Mouse (Mus musculus): ENCODE measurements around the gene Pcx.

Pcx gene

DNA sequence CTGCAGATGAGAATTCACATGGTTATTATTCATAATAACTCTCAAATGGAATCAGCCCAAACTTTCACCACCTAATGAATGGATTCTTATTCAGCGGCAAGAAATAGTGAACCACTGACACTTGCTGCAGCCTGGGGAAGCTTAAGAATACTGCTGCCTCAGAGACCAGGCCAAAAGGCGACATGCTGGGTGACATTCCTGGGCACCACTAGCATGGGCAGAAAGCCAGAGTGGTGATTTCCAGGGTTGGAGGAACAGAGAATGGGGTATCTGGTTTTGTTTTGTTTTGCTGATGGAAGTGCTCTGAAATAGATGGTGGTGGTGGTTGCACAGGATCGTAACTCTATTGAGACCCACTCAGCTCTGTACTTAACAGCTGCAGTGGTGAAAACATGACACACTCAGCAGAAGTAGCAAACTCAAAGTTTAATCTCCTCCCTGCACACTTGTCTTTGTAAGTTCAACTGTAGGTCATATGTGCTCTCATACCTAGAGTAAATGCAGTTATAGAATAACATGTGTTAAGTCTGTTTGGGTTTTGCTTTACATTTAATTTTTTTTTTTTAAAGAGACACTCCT is 38.1 kb downstream of the Pcx start:
- no peak for DNase-seq (ENCODE audit: low spot score)

DNA sequence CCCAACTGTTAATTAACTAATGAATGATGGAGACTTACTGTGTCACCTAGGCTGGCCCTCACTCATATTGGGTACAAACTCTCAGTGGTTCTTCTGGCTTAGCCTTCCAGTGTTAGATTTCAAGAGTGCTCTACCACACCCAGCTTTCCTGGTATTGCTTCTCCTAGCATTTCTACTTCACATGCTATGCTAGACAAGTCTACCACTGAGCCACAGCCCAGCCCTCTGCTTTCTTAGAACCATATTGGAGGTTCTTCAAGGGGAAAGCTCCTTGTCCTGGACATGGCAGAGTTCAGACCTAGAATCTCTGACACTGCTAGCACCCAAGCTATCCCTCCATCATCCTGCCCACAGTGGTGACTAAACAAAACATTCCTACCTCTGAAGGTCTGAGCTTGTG is 44.0 kb downstream of the Pcx start:
- DNase-seq (ENCODE audit: low spot score), result no peak

DNA sequence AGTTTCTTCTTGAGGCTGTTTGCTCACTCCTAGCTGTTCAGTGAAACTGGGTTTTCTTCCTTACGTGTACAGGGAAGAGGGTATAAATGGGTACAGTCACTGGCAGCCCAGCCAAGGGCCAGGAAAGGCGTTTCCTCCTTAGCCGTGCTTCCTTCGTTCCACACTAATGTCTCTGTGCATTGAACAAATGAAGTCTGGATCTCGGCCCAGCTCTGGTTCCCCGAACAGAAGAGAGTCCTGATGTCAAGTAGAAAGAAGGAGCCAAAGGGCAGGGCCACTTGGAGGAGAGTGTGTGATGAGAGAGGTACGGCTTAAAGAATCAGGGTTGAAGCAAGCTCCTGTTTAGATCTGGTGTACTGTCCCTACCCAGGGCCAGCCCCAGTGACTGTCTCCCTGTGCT is 44.8 kb downstream of the Pcx start:
- no peak for DNase-seq (ENCODE audit: low spot score)

DNA sequence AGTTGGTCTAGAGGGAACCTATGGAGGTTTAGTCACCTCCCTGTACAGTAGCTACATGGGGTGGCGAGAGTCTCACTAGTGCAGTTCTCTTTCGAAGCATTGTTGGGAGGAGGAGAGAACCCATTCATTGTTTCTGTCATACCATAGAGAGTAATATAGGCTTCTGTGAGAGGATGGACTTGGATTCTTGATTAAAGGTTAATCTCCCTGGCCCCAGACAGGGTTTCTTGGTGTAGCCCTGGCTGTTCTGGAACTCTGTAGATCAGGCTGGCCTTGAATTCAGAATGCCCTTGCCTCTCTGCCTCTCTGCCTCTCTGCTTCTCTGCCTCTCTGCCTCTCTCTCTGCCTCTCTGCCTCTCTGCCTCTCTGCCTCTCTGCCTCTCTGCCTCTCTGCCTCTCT is 46.5 kb downstream of the Pcx start:
- DNase-seq (ENCODE audit: low spot score), result no peak

DNA sequence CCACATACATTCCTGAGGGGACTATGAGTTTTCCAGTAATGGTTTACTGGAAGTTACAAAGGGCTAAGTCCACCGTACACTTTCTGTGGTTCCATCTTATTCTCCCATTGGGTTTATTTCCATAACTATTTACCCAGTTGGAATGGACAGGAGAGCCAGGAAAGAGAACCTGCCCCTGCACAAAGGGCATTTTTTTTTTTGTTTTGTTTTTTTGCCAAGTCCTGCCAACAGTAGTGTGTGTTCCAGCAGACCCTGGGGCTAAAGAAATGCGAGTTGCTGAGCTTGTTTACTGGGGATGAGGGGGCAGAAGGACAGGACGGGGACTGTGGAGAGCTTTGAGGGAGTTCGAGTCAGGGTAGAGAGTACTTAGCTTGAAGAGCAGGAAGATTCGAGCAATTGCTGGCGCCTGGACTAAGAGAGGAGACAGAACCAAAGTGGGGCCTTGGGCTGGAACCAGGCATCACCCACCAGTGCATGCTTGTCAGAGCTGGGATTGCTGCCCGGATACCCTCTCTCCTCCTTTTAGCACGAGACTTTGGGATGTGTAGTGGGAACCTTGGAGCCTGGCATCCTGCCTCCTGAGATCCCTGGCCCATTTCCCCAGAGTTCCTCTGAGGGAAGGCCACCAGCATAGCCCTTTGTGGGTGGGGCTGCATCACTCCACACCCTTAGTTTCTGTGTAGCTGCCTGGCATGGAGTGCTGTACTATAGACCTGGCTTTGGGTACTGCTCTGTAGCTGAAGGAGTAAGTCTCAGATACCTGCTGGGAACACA is 47.7 kb downstream of the Pcx start:
- DNase-seq (ENCODE audit: low spot score), result peak; percentile 44

DNA sequence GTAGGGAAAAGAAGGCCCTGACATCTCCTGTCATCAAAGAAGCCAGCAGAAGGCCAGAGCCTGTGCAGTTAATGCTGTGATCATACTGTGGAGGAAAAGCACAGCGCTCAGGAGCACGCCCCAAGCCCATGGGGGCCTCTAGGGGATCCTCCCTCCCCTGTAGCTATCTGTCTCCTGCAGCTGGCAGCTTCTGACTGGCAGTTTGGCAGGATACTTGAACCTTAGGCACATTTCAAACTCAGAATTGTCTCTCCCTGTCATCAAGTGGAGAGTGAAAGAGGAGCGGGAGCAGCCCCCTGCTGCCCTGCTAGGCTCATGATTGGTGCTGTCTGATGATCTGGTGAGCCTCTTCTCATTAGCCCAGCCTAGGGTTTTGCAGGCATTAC is 48.3 kb downstream of the Pcx start:
- DNase-seq (ENCODE audit: low spot score), result no peak

DNA sequence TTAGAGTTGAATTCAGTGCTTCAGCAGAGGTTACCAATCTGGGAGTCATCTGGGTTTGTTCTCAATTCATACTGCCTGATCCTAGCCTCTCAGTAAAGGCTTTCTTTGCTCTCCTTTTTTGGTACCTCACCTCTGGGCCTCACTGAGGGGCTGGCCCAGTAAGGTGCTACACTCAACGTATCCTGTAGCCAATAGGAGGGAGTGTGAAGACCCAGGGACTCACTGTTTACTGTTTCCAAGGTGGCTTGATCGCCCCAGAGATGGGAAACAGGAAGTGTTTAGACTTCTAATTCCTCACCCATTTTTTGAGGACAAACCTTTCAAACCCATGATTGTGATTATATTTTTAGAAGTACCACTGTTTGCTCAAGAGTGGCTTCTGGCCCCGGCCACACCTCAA is 48.7 kb downstream of the Pcx start:
- no peak for DNase-seq (ENCODE audit: low spot score)

DNA sequence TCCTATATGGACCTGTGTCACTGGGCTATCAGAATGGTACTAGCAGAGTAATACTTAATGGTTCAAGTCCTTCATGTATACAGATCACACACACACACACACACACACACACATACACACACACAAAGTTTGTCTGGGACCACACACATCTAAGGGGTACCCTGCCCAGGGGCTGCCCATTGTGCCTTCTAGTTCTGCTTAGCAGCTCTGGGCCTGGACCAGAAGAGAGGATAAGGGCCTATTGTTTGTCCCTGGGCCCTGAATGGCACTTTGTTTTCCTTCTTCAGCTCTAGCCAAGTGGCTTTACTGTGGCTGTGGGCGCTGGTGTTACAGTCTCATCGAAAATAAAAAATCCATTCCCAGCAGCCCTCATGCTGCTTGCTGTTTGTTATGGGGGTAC is 49.3 kb downstream of the Pcx start:
- no peak for DNase-seq (ENCODE audit: low spot score)

DNA sequence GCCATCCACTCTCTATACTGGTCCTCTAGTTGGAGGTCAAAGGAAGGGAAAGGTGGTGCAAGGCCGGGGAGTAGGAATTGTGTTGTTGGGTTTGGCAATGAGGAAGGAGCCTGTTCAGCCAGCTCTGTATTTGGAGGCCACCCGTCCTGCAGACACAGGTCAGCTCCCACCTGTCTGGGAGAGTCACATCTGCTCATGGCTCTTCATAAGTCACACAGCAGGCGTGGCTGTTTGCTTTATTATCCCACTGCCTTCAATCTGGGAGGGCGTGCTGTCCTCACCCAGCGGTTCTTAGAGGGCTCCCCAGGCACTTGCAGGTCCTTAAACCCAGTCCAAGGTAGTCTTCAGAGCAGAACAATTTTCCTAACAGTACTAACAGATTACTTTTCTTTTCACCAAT is 49.9 kb downstream of the Pcx start:
- no peak for DNase-seq (ENCODE audit: low spot score)

DNA sequence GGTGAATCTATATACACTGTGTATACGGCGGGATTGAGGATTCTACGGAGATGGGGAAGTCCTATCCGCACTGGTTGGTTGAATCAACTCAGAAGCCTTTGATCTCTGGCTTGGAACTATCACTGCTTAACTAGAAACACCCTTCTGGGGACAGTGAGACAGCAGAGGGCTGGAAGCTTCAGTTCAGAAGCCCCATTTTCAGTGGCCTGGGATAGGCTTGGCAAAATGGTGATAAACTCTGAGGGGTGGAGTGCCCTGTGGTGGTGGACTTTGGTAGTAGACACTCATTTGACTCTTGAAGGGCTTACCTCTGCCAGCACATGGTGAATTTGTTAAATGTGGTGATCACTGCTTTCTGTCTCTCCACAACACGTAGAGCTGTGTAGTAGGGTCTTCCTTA is 55.4 kb downstream of the Pcx start:
- DNase-seq (ENCODE audit: low spot score), result no peak

DNA sequence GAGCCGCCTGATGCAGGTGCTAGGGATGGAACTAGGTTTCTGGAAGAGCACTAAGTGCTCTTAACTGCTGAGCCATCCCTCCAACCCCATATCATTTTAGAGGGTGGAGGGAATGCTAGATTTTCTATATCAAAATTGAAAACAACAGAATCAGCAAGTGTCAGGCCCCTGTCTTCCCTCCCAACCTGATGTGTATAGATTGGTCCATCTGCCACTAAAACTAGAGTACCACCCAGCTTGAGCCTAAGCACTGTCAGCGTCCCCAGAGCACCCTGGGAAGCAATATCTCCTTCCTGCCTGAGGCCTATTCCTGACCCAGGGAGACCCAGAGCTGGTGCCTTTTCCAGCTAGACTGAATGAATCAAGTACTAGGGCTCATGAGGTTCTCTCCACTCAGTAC is 56.6 kb downstream of the Pcx start:
- DNase-seq (ENCODE audit: low spot score), result no peak

DNA sequence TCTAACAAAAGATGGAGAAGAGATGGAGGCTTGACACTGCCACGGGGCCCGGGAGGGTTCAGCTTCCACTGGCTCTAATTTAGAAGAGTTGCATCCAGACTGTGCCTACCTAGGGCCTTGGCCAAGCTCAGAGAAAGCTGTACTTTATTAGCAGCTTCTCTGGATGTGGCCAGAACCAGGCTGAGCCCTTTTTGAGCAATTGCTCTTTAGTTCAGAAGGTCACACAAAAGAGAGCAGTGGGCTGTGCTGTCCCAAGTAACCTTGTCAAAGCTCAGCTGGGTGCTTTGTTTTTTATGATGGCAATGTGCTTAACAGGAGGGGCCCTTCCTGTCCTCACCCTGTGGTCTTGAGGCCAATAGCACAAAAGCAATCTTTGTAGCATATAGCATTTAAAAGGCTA is 57.4 kb downstream of the Pcx start:
- no peak for DNase-seq (ENCODE audit: low spot score)

DNA sequence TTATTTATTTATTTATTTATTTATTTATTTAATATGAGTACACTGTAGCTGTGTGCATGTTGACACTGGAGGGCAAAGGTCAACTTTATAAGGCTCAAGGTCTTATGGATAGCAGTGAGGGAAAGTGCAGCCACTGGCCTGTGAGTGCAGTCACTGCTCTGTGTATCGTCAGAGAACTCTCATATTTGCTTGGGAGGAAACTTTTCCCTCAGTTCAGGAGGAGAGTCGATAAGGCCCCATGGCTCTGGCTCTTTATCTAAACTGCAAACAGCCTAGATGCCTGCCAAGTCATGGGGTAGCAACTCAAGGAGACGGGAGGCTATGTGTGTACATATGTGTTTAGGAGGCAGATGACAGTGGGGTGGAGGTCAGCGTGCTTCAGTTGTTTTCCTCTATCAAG is 58.6 kb downstream of the Pcx start:
- no peak for DNase-seq (ENCODE audit: low spot score)

DNA sequence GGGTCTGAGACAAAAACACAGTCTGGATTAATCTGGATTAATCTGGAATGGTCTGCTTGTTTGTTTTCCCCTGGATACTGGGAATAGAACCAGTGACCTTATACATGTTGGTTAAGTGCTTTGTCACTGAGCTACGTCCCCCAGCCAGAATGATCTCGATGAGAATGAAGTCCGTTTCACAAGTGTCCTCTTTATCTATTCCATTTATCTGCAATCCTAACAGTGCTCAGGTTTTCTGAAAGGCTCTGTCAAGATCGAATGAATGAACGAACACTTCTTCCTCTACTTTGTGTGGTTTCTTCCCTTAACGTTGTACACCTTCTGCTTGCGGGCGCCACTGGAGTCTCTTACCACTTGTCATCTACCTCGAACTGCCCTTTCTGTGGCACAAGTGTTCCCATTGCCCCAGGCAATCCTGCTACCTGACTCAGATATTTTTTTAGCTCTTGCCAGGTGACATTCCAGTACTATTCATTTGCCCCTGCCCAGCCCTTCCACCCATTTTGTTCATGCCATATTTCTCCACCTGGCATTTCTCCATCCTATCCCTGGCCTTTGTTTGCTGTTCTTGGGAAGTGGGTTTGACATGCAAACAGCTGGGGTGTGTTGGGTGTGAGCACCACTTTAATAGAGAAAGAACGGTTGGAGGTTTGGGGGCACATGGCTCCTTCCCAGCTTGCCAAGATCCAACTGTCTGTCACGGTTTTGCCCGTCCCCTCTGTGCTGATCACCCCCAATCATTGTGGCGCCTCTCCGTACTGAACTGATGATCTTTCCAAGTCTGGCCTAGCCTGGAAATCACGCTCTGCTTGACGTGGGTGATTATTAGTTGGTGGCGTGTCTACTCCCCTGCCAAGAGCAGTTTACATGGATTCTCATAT is 59.3 kb downstream of the Pcx start:
- no peak for DNase-seq (ENCODE audit: low spot score)

DNA sequence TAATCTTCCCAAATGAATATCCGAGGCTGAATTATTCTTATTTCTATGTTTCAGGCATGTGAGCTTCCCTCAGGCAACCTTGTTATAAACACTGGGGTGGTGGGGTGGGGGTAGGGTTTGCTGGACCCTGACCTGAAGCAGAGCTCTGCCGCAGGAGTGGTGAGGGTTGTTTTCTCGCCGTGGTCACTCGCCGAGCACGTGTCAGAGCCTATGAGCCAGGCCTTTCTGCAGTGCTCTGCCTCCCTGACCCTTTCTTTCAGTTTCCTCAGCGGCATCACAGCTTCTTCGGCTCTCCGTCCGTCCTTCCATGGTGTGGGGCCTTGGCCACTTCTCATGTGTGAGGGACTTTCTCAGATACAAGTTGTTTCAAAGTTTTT is 60.0 kb downstream of the Pcx start:
- DNase-seq (ENCODE audit: low spot score), result no peak

DNA sequence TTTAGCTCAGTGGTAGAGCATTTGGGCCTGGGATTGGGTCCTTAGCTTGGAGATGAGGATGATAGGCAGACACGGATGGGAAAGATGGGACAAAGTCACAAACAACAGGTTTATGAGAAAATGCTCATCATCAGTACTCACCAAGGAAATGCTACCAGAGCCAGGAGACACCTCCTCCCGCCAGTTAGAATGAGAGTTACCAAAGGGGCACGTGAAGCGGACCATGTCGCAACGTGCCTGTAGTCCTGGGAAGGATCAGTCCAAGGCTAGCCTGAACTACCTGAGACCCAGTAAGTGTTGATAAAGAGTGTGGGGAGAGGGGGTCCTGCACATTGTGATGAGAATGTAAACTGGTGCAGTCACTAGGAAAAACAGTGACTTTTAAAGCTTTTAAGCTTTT is 60.5 kb downstream of the Pcx start:
- no peak for DNase-seq (ENCODE audit: low spot score)

DNA sequence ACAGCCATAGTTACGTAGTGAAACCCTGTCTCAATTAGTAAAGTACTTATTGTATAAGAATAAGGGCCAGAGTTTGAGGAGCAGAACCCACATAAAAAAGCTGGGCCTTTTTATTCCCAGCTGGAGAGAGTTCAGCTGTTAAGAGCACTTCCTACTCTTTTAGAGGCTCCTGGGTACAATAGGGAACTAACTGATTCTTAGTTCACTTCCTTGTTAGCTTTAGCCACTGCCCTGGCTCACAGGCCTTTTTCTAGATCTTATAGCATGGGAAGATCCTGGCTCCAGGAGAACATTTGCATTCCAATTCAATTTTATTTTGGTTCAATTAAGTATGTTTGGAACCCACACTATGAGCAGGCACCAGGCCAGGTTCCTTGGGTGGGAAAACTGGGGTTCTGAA is 61.4 kb downstream of the Pcx start:
- DNase-seq (ENCODE audit: low spot score), result no peak

DNA sequence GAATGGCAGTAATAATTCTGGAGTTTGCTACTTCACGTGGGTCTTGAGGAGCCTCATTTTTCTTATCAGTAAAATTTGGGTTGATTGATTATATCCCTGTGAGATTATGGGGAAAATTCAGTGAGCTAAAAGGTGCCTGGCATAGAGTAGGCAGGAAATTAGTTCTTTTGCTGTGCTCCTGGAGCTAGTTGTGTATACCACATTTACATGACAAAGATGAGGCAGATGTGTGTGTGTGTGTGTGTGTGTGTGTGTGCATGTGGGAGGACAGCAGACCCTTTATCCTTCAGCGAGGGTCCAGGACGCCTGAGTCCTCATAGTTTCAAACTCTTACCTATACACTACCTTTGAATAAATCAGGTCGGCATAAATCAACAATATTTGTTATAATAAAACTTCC is 61.8 kb downstream of the Pcx start:
- no peak for DNase-seq (ENCODE audit: low spot score)

DNA sequence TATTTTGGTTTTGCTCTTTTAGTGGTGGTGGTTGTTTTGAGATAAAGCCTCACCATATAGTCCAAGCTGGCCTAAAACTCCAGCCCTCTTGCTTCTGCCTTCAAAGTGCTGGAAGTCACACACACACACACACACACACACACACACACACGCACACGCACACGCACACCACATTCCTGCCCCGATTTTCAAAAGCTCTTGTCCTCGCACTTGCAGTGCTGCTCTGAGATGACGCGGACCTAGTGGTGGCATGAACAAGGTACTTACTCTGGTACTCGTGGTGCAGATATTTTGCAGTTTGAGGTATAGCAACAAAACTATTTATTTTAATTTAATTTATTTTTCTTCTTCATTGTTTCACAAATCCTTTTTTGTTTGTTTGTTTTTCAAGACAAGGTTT is 62.2 kb downstream of the Pcx start:
- no peak for DNase-seq (ENCODE audit: low spot score)

DNA sequence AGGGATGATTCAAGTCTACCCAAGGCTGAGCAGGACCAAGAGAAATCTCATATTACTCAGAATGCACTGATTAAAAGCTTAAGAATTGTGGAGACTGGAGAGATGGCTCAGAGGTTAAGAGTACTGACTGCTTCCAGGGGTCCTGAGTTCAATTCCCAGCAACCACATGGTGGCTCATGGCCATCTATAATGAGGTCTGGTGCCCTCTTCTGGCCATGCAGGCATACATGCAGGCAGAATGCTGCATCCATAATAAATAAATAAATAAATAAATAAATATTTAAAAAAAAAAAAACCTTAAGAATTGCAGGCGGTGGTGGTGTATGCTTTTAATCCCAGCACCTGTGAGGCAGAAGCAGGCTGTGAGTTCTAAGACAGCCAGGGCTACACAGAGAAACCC is 63.0 kb downstream of the Pcx start:
- no peak for DNase-seq (ENCODE audit: low spot score)

DNA sequence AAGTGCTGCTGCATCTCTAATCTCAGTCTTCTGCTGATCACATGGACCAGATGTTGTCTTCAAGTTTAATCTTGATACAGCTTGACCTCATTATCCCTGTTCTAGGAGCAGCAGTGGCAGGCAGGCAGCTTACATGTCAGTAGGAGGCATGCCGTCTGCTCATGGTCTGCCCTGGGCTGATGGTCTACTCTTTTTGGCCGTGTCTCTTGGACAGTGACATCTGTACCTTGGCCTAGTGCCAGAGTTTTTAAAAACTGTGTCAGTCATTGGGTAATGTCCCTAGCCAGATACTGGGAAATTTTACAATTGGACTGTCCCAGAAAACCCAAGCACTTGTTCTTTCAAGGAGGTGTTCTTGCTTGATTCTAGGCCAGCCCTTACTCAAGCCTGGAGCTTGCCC is 68.5 kb downstream of the Pcx start:
- no peak for DNase-seq (ENCODE audit: low spot score)

DNA sequence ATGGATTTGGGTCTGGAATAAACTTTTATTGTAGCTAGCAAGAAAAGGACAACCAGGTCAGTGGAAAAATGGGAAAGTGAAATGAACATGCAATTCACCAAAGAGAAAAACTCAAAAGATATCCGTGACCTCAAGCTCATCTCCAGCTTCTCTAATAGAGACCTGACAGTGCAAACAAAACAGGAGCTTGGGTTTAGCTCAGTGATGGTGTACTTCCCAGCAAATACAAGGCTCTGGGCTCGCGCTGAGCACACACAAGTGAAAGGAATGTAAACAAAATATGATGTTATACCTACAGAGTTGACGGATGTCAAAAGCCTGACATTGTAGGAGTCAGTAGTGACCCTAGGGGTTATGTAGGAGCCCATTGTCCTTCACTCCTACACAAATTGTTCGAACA is 69.0 kb downstream of the Pcx start:
- DNase-seq (ENCODE audit: low spot score), result no peak

DNA sequence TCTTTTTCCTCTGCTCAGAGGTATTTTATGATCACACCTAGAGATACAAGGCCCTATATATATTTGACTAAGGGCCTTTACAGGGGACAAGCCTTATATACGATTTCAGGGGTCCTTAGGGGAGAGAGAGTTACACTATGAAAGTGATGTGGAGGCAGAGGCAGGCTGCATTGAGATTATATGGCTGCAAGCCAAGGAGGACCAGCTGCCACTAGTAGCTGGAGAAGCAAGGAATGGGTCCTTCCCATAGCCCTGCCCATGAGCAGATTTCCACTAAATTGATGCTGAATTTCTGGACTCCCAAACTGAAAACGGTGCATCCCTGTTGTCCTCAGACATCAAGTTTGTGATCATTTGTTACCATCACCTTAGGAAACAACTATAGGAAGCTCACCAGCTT is 73.6 kb downstream of the Pcx start:
- no peak for DNase-seq (ENCODE audit: low spot score)
